Mouse (Mus musculus) regulatory T cell (primary cell): ENCODE results near the gene Moap1.

ENCODE experiments used
- in situ Hi-C: fragments of 300-600 bp; cut with MboI, MseI; formaldehyde crosslinking; loops from one replicate; pipeline ENCODE4 v1.15.1; 2025; ENCODE audit warnings: high pct_unique_total_duplicates

The Moap1 gene

DNA sequence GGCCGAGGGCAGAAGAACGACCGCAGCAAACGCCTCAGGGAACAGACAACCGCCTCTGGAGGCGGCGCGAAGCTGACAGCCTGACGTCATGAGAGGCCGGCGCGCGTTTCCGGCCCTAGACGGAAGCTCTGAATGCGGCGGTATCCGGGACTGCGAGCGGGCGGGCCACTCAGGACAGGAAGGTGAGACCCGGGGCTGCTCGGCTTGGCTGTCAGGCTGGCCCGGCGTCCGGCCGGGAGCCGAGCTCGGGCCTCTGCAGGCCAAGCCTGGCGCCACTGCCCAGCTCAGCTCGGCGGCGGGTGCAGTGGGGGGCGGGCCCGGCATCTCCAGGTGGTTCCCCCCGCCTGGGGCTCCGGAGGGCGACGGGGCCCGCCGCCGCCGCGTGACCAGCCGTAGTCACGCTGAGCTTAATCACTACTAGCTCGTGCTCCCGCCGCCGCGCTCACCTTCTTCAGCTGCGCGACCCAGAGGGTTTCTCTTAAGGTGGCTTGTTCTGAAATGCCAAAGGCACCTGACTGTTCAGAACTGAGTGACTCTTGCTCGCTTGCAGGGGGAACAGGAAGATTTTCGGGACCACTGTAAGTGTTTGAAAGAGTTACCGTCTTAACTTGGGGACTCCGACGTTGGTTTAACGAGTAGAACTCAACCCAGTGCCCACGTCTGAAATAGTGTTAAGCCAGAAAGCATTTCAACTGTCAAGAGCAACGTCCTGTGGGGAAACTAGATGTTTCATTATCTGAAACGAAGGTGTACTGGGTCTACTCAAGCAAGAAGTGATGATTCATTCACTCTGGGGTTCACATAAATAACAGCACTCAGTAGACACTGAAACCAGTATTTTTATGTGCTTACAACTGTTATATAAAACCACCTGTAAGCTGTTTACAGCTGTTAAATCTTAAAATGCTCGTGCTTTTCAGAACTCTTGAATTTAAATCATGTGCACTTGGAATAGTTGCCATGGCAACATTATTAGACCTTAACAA, at the start of gene Moap1, which contains the start of gene Tmem251:
Moap1 (minus strand) TSS at position 73 of the 986 bp plus-strand sequence.
Tmem251 (plus strand) TSS at position 174 of the 986 bp plus-strand sequence.
- in situ Hi-C loops: loop anchor here (25.0 kb wide), 1 partner anchor 232 kb away; no protein-coding TSS in a partner anchor

DNA sequence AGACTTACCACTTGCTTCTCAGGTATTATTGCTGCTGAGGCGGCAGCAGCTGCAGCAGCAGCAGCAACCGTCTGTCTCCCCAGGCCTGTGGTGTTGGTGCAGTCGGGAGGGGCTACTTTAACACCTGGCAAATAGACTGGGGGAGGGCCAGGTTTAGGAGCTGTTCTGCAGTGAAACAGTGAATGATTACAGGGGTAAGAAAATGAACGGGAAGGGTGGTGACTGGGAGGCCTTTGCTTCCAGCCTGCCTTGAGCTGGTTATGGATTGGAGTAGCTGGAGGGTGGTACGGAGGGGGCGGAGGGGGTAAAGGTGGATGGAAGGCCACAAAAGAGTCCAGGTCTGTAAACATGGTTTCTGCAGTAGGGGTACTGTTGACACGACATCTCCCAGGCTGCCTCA, 44.5 kb upstream of the Moap1 start:
- in situ Hi-C loops: loop anchor here (10.0 kb wide), 1 partner anchor 277 kb away; no protein-coding TSS in a partner anchor

DNA sequence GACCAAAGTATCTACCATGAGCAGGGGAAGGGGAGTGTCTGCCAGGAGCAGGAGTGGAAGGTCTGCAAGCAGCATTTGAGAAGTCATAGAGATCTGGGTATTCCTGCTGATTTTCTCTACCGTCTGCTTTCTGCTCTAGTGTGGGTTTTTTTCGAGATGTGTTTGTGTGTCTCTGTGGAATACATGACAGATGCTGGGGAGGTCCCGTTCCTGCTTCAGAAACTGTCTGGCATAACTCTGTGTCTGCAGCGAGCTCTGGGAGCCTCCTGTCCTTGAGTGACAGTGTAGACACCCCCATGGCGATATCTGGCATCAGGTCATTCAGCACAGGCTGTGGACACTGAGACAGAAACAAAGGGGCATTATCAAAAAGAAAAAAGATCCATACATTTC, 42.1 kb upstream of the Moap1 start:
- in situ Hi-C loops: loop anchor here (10.0 kb wide), 1 partner anchor 279 kb away; no protein-coding TSS in a partner anchor

DNA sequence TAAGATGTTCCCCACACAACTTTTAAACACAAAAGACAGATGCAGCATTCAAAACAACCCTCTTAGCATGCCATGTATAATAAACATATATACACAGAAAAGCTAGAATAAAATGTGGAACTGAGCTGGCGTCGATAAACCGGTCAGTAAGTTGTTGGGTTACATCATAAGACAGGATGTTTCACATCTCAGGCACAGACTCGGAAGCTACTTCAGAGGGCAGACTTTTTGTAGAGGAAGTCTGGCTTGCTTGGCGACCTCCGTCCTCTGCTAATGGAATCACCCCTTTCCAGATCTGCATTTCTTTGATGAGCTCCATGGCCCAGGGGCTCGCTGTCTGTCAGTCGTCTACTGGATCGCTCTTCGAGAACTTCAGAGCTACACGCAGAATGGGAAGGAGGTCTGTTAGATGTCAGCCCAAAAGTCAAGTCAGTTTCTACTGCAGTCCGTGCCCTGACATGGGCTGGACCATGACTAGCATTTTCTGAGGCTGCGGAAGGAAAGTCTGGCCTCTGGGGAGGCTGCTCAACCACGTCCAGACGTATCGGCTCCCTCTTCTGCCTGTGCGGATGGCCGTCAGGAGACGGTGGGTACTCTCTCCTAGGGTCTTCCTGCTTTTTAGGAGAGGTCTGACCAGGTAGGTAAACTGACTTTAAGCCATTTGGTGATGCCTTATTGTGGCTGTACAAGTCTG, 41.6 kb upstream of the Moap1 start:
- in situ Hi-C loops: loop anchor here (10.0 kb wide), 1 partner anchor 280 kb away; no protein-coding TSS in a partner anchor

DNA sequence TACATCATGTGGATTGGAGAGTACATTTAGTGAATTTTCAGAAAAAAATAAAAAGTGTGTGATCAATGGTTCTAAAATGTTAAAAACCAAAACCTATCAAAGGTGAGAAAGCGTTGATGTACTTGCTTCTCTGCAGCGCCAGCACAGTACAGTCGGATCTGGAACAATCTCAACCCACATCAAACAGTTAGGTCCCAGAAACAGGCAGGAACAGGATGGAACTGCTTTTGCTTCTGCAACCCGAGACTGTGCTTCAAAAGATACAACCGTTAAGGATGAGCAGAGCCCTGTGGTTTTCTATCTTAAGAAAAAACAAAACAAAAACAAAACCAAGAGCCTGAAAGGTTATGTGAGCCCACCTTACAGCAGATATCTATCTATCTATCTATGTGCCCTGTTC, 39.4 kb upstream of the Moap1 start:
- in situ Hi-C loops: loop anchor here (10.0 kb wide), 1 partner anchor 282 kb away; no protein-coding TSS in a partner anchor

DNA sequence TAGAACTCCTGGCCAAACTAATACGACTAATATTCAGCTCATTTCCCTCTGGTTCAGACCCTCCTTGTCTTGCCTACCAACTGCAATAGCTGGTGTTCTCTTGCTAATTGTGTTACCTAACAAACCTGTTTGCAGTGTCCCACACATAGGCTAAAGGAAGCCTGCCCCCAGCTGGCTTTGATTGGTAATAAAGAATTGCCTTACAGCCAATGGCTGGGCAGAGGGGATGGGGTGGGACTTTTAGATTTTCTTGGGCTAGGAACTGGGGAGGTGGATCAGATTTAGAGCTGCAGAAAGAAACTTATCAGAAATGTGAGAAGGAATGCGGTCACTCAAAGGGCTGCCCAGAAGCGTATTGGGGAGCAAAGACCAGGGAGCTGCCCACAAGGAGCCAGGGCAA, 36.0 kb upstream of the Moap1 start:
- in situ Hi-C loops: no loop called here

DNA sequence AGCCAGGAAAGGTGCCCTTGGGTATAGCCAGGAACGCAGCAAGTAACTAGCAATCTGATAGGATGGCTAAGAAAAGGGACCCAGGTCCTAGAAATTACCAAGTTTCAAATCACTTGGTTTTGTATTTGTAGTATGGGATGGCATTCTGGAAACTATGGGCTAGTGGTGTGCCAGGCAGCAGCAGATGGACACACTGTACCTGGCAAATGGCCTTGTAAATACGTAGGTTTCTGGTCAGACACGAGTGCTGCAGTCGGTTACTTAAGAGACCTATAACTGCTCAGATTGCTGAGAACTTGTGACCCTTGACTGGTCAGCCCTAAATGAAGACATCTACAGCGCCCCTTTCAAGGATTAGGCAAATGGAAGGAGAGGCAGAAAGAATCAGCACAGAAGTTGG, 34.7 kb upstream of the Moap1 start:
- in situ Hi-C loops: no loop called here

DNA sequence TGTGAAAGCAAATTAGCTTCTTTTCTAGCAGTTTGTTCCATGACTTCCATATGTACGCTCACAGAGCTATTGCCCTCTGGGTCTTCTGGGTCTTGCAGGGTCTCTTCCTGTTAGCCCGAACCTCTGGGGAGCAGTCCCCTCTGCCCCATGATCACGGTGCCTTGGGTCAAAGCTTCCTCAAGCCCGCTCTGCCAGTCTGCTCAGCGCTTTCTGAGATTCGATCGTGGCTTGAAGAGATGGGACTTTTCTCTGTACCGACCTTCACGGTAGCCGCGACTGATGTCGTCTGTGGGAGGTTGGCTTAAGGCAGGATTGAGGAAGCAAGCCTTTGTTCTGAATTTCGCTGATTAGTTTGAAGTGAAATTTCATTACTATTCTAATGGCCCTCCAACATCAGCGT, 32.6 kb upstream of the Moap1 start:
- in situ Hi-C loops: no loop called here

DNA sequence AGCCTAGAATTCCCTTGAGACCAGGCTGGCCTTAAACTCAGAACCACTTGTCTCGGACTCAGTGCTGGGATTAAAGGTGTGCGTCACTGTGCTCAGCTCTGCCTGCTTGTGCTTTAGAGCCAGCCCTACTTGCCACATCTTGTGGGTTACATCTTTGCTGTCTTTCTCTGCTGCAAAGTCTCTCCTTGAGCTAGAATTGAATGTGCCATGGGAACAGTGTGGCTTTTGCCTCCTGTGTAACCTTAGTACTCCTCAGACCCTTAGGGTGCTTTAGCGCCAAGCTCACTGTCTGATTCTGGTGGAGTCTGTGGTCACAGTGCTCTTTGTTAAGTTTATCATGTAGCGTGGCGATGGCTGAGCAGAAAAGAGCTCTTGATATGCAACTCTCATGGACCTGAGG, 29.2 kb upstream of the Moap1 start:
- in situ Hi-C loops: no loop called here

DNA sequence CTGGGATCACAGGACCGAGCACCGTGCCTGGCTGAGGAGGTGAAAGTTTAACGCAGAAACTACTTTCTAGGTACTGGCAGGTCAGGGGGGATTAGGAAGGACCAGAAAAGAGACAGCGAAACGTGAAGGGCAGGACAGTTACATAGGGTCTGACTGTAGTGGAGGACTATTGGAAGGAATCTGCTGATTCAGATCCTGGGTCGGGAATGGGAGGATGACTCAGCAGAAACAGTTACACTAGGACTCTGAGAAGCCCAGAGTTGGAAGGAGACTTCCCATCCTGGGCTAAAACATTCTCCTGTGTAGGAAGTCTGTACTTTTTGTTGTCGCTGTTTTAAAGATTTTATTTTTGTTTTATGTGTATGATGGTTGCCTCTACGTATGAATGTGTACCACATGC, 28.1 kb upstream of the Moap1 start:
- in situ Hi-C loops: no loop called here

DNA sequence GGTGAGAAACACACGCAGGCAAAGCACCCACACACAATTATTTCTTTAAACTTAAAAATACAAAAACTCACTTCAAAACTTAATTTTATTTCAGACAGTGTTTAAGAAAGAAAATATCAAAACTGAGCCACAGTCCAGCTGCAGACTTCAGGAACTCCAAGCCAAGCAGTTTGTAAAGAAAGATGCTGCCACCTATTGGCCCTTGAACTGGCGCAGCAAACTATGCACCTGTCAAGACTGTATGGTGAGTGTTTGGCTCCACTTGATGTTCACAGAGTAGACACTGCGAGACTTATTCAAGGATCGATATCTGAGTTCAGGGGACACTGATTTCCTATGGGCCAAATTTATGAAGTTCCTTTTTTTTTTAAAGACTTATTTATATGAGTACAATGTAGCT, 25.5 kb upstream of the Moap1 start:
- in situ Hi-C loops: no loop called here

DNA sequence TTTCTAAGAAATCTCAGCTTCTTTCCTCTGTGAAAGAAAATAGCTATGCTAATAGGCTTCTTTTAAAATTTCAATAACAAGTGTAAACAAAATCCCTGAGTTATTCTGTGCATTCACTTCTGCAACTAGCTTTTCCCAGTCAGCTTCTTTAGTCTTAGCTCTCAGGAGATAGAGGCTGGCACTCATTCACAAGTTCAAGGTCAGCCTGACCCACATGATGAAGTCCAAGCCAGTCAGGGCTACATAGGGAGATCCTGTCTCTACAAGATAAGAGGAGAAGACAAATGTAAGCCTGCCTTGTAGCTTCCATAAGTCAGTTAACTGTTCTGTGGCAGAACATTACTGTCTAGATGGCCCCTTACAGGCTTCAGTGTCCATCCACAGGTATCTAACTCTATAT, 20.2 kb upstream of the Moap1 start:
- in situ Hi-C loops: no loop called here

DNA sequence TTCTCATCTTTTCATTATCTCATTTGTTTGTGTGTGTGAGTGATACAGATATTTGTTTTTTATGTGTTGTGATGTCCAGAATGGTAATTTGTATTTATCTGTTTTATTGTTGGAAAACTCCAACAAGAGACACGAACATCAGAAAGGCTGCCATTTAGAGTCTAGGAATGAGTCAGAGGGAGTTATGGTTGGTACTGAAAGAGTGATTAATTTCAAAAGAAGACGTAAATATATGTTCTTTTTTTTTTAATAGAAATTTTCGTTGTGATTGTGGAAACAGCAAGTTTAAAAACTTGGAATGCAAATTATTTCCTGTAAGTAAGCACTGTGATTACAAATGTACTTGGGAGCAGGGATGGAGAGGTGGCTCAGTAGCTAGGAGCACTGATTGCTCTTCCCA, 18.2 kb upstream of the Moap1 start:
- in situ Hi-C loops: no loop called here

DNA sequence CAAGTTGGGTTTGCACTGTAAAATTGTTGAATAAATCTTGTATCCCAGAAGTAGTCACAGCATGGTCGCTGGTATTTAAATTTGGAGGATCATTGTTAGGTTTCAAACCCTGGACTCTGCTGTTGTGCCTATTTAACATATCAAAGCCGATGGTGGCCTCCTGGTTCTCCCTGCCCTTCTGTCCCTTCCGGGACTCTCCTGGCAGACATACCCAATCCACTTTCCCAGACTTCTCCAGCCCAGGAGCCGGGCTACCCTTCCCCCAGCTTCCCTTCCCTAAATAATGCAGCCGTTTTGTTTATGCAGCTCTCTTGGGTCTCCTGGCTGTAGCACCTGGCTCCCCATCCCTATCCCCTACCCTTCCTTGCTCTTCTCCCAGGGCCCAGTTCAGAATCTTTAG, 15.5 kb upstream of the Moap1 start:
- in situ Hi-C loops: loop anchor here (10.0 kb wide), 1 partner anchor 1986 kb away; no protein-coding TSS in a partner anchor

DNA sequence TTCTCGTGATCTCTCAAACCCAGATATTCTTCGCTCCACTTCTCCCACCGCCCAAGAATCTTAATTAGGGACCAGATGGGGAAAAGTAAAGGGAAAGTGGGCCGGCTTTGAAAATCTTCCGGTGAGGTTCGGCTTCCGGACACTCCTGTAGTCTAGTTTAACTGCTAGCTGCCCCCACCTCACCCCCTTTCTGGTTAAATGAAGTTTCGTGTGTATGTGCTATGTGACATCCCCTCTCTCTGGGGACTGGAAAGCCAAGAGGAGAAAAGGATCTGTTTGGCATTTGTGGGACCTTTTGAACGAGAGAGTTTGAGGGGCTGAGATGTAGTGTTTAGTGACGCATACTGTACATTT, 14.9 kb upstream of the Moap1 start, which contains the start of gene Gm20604:
Gm20604 (minus strand) TSS at position 270 of the 354 bp plus-strand sequence.
- in situ Hi-C loops: loop anchor here (10.0 kb wide), 1 partner anchor 1986 kb away; no protein-coding TSS in a partner anchor

DNA sequence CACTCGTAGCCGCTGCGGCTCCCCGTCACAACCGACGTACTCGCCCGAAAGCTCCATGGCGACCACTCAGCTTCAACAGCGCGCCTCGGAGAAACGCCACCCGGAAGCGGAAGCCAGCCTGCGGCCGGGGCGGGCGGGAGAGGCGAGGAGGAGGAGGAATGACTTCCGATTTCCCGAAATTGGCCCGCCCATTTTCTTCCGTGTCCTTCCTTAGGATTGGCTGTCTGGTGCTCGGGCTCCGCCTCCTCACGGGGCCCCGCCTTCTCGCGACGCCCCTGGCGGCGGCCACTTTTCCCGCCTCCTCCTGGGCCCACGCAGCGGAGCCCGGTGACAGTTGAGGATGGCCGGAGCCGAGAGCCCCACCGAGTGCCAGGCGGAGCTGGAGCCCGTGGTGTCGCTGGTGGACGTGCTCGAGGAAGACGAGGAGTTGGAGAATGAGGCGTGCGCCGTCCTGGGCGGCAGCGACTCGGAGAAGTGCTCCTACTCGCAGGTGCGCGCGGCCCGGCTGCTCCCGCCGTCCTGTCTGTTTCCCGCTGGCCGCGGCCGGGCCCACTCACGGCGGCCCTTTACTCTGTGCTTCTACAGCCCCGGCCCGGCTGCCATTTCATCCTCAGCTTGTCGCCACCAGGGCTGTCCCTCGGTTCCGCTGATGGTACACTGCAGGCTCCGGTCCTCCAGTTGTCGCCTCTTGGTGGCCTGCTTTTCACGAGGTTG, 14.4 kb upstream of the Moap1 start, which contains the start of the genes Gm28051, Gon7 and Ubr7:
Gm28051 (minus strand) TSS at position 77 of the 714 bp plus-strand sequence.
Gon7 (minus strand) TSS at position 115 of the 714 bp plus-strand sequence.
Ubr7 (plus strand) TSS at position 279 of the 714 bp plus-strand sequence.
- in situ Hi-C loops: loop anchor here (10.0 kb wide), 1 partner anchor 1987 kb away; no protein-coding TSS in a partner anchor

DNA sequence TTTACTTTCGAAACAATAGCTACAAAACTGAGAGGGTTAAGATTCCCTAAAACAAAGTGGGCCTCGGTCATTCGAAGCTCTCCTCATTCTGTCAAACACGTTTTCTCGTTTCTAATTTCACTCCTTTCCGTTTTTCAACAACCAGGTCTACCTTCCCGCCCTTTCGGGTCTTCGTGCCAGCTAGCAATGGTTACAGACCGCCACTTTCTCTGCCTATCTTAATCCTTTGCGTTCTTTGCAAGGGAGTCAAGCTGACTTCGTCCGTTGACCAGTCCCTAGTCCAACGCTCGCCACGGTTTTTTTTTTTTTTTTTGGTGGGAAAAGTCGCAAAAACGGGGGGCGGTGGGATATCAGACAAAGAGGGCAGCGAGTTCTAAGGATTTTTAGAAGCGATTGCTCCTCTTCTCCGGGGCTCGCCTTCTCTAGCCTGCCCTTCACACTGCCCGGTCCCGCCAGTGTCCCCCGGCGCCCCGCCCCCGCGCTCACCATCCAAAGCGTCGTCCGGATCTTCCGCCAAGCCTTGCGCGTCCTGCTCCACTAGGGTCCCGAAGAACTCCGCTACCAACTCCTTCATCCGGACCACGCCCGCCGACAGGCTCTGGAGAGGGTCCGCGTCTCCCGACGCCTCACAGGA, 13.7 kb upstream of the Moap1 start:
- in situ Hi-C loops: loop anchor here (10.0 kb wide), 1 partner anchor 1988 kb away; no protein-coding TSS in a partner anchor

DNA sequence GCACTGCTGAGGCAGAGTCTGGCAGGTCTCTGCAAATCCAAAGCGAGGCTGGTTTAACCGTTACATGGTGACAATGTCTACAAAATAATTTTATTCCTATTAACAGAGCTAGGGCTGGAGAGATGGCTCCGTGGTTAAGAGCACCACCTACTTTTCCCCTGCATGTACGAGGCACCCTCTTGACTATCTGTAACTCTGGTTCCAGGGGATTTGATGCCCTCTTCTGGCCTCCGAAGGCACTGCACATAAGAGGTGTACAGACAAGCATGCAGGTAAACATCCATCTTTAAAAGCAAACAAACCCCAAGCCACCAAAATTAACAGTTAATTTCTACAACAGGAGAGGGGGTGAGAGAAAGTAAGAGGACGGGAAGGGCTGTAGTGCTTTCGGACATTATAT, 12.8 kb upstream of the Moap1 start:
- in situ Hi-C loops: loop anchor here (10.0 kb wide), 1 partner anchor 1988 kb away; no protein-coding TSS in a partner anchor

DNA sequence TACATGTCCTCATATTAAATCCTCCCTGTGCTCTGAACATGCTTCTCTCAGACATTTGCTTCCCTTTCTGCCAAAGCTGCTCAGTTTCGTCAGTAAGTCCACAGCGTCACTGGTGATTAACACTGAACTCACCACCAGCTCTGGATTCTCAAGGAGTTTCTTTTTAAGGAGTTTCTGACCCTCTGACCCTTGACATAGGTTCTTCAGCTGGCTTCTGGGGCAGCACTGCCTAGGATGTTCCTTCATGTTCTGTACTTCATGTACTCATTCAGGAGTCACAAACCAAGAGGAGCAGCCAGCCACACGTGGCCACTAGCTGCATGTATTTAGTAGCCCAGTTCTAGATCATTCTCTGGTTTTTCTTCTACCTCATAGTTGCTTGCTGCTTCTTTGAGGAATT, 4.8 kb upstream of the Moap1 start:
- in situ Hi-C loops: loop anchor here (25.0 kb wide), 1 partner anchor 236 kb away; no protein-coding TSS in a partner anchor

DNA sequence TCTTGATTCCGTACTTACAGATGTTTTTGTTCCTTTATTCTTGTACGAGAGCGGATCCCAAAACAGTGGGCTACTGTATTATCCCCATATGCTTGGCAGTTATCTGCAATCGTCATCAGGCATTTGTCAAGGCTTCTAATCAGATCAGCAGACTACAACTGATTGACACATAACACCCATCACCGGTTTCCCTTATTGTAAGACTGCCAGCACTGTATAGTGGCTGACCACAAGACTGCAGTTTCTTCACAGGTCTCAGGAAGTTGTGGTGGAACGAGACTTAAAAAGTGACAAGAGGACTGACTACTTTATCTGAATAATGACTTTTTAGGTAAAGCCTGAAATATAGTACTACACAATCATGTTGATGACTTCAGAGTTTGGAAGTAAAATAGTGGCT, 1.4 kb upstream of the Moap1 start:
- in situ Hi-C loops: loop anchor here (25.0 kb wide), 1 partner anchor 233 kb away; no protein-coding TSS in a partner anchor
